Mouse (Mus musculus): Measurements from ENCODE around the gene Eef1a1. TPM values are rescaled to one million over a fixed set of nuclear protein-coding genes. Genes with fewer than 3 reads are reported as not detected.

Gene Eef1a1
- total RNA-seq, 4 experiments from 2014 or later = 235 to 456 (median 334) TPM

Small RNA genes lying within 50 kb of the gene (microRNA-seq; reads per million reads assigned to microRNA genes)
- not detected for gene Gm26377

Other genes with a start within 250 kb of the Eef1a1 start
- not detected for gene Gm3776, start 232.0 kb downstream of the Eef1a1 start, total RNA-seq (2022)
- under 1 TPM in 1 of 4 experiments, not detected in 3; 0.65 TPM for gene Gm10639, start 199.2 kb downstream of the Eef1a1 start, total RNA-seq (2022)
- not detected for gene Omt2a, start 174.4 kb downstream of the Eef1a1 start, total RNA-seq (2022)
- not detected for gene Omt2b, start 161.6 kb downstream of the Eef1a1 start, total RNA-seq (2022)
- not detected for gene Gsta2, start 133.4 kb downstream of the Eef1a1 start, total RNA-seq (2022)
- not detected for gene Dppa5a, start 121.0 kb downstream of the Eef1a1 start, total RNA-seq (2022)
- not detected for gene Ooep, start 110.4 kb downstream of the Eef1a1 start, total RNA-seq (2022)
- not detected for gene Ddx43, start 93.4 kb downstream of the Eef1a1 start, total RNA-seq (2022)
- gene Cgas, start 45.9 kb downstream of the Eef1a1 start, total RNA-seq (2022) = under 1 TPM in 3 of 4 experiments, not detected in 1; 0.11 to 0.17 (median 0.16) TPM
- gene Mto1, start 40.9 kb downstream of the Eef1a1 start, total RNA-seq (2022) = 10 to 100 TPM; 16.4 to 19.4 (median 18.0) TPM
- not detected for gene Gm17324, start 40.4 kb downstream of the Eef1a1 start, total RNA-seq (2022)
- 1 to 10 TPM; 2.2 to 2.8 (median 2.7) TPM for gene Slc17a5, start 98.9 kb upstream of the Eef1a1 start, total RNA-seq (2022)
- gene Cd109, start 126.4 kb upstream of the Eef1a1 start, total RNA-seq (2022) = under 1 TPM; 0.19 to 0.63 (median 0.26) TPM

Data from gastrocnemius, adult 8-10 months (tissue).